8 mouse cellular contexts compared by ENCODE assay signal in genomic region chr16:8736032-8736431, GRCm38 (mm10). TPM values are rescaled to one million over a fixed set of nuclear protein-coding genes. Genes with fewer than 3 reads are reported as not detected.
A peak's percentile ranks its signal among the peaks of the same experiment; 100 is the strongest.
DNase-seq lines count a peak whose midpoint lies in the region; ATAC-seq and TF ChIP-seq lines count a peak whose summit lies in the region.

No protein-coding gene starts in this region.

- no peak for TF ChIP-seq CTCF in lung, adult 2 months (IDR thresholded peaks at IDR 0.05; ENCODE audit: insufficient read depth, low read length)

- H3K27me3 ChIP-seq in forebrain, embryonic 11.5 days (ENCODE audit: control insufficient read depth, insufficient read depth, low read length): no peaks in the 10 kb centered on the region
- no peaks in the 10 kb centered on the region for H3K27me3 ChIP-seq in midbrain, embryonic 14.5 days (ENCODE audit: control insufficient read depth, insufficient read depth, low read length)

- H3K4me1 ChIP-seq in lung, adult 2 months (ENCODE audit: control insufficient read depth, insufficient read depth, low read length): peaks cover 37% of the 10 kb centered on the region
- H3K4me1 ChIP-seq in forebrain, embryonic 11.5 days (replicated peaks; ENCODE audit: control insufficient read depth, insufficient read depth, low read length): peaks cover 3% of the 10 kb centered on the region
- peaks cover 25% of the 10 kb centered on the region for H3K4me1 ChIP-seq in midbrain, embryonic 14.5 days (ENCODE audit: control insufficient read depth, insufficient read depth, low read length)

- H3K27ac ChIP-seq in forebrain, embryonic 11.5 days (ENCODE audit: low read depth, low read length): no peak overlapping the region
- H3K27ac ChIP-seq in midbrain, embryonic 14.5 days (replicated peaks; ENCODE audit: low read depth, low read length): no peak overlapping the region

- 3% methylated on average over 8 of the region's 8 CpGs for WGBS in lung, adult 2 months
- WGBS in forebrain, embryonic 11.5 days: 35% methylated on average over 8 of the region's 8 CpGs
- WGBS in midbrain, embryonic 14.5 days: 16% methylated on average over 8 of the region's 8 CpGs

- H3K9me3 ChIP-seq in forebrain, embryonic 11.5 days (ENCODE audit: control insufficient read depth, low read length): no peaks in the 10 kb centered on the region
- H3K9me3 ChIP-seq in midbrain, embryonic 14.5 days (ENCODE audit: control insufficient read depth, low read length): no peaks in the 10 kb centered on the region

- H3K9ac ChIP-seq in forebrain, embryonic 11.5 days (ENCODE audit: low read length): peak overlapping the region; percentile 97
- peak overlapping the region; percentile 39; the same call in 1 of the 2 replicates for H3K9ac ChIP-seq in midbrain, embryonic 14.5 days (replicated peaks; ENCODE audit: low read length)

- no peaks in the 10 kb centered on the region for H3K36me3 ChIP-seq in forebrain, embryonic 11.5 days (ENCODE audit: control insufficient read depth, insufficient read depth, low read length)
- H3K36me3 ChIP-seq in midbrain, embryonic 14.5 days (ENCODE audit: control insufficient read depth, insufficient read depth, low read length): no peaks in the 10 kb centered on the region

- DNase-seq in lung, adult 2 months: no peak
- DNase-seq in lung, postnatal 25 days (ENCODE audit: low spot score): no peak
- no peak for DNase-seq in forebrain, embryonic 11.5 days (ENCODE audit: low spot score)
- DNase-seq in kidney, postnatal 10 days: peak; percentile 53
- DNase-seq in midbrain, embryonic 14.5 days: peak; percentile 13
- no peak for DNase-seq in adrenal gland, postnatal 14 days
- no peak for DNase-seq in thymus, postnatal 36 days

- peak overlapping the region; percentile 91 for H3K4me2 ChIP-seq in forebrain, embryonic 11.5 days (ENCODE audit: low read depth, low read length, severe bottlenecking)
- peak overlapping the region; percentile 99 for H3K4me2 ChIP-seq in midbrain, embryonic 14.5 days (ENCODE audit: low read length)

- peak overlapping the region; percentile 3 for H3K4me3 ChIP-seq in lung, adult 2 months (replicated peaks; ENCODE audit: extremely low read depth, low read depth, low read length)
- H3K4me3 ChIP-seq in forebrain, embryonic 11.5 days (ENCODE audit: low read depth, low read length): peak overlapping the region; percentile 99
- H3K4me3 ChIP-seq in midbrain, embryonic 14.5 days (replicated peaks; ENCODE audit: low read depth, low read length): peak overlapping the region; percentile 99

- TF ChIP-seq POLR2A in lung, adult 2 months (IDR thresholded peaks at IDR 0.05; ENCODE audit: borderline replicate concordance, extremely low read depth, low read depth, low read length): no peak

- no peak for ATAC-seq in forebrain, embryonic 11.5 days (replicated peaks; ENCODE audit: low FRiP score)
- ATAC-seq in midbrain, embryonic 14.5 days (ENCODE audit: low FRiP score, low TSS enrichment): no peak
- no peak for ATAC-seq in frontal cortex, adult (ENCODE audit: low TSS enrichment)

RNA-seq across cellular contexts. Expression of gene Gm5767, which starts 55.5 kb away (rescaled TPM):
- polyA plus RNA-seq in lung, adult 2 months (2012; rRNA removed): 0.23 TPM in 1 of 2 replicates, not detected in the other
- not detected in 2 replicates for polyA plus RNA-seq in forebrain, embryonic 11.5 days (2014; fragmentation: Nextera tagmentation; extraction: Ambion mirVana)
- not detected in 2 replicates for polyA plus RNA-seq in midbrain, embryonic 14.5 days (2014; fragmentation: Nextera tagmentation; extraction: Ambion mirVana)
- total RNA-seq in adrenal gland, postnatal 14 days (2021): not detected in 2 replicates

RNA-seq across cellular contexts. Expression of gene Usp7, which starts 56.1 kb away (rescaled TPM):
- polyA plus RNA-seq in lung, adult 2 months (2012; rRNA removed): 18.6 and 29.8 TPM in 2 replicates
- polyA plus RNA-seq in forebrain, embryonic 11.5 days (2014; fragmentation: Nextera tagmentation; extraction: Ambion mirVana): 45.7 and 47.4 TPM in 2 replicates
- polyA plus RNA-seq in midbrain, embryonic 14.5 days (2014; fragmentation: Nextera tagmentation; extraction: Ambion mirVana): 49.9 and 50.0 TPM in 2 replicates
- 104 and 117 TPM in 2 replicates for total RNA-seq in adrenal gland, postnatal 14 days (2021)

Comparison
In these comparisons a context has a peak if more than half of its experiments do, and no peak if none do; other contexts are left out.
1. DNase-seq: peak in kidney, postnatal 10 days (single experiment) and midbrain, embryonic 14.5 days (single experiment); none in lung, adult 2 months (single experiment), lung, postnatal 25 days (single experiment), forebrain, embryonic 11.5 days (single experiment), adrenal gland, postnatal 14 days (single experiment) and thymus, postnatal 36 days (0 of 2).
2. H3K4me3 ChIP-seq: peak in every context shown above with its lines; median percentile 99 in forebrain, embryonic 11.5 days; 99 in midbrain, embryonic 14.5 days; 3 in lung, adult 2 months.